Mouse (Mus musculus) heart, adult 2 months (tissue): ENCODE data around the gene Ubiad1. TPM values are rescaled to one million over a fixed set of nuclear protein-coding genes. Genes with fewer than 3 reads are reported as not detected.

Experiments
- DNase-seq, 2 experiments: peaks; one replicate each; pipeline ENCODE4 v3.0.0; 2021
- H3K27ac ChIP-seq: fragments of 200-600 bp; 2 replicates; pipeline ENCODE4 v1.8.1; 2022
- H3K27me3 ChIP-seq: fragments of 200-500 bp; 2 replicates; pipeline ENCODE4 v1.6.1; 2012; ENCODE audit warnings: mild to moderate bottlenecking, low read length, inconsistent platforms, mixed read lengths; ENCODE audit not compliant: control insufficient read depth, insufficient read depth
- H3K36me3 ChIP-seq: fragments of 200-500 bp; 2 replicates; pipeline ENCODE4 v1.6.1; 2012; ENCODE audit warnings: low read length, inconsistent platforms; ENCODE audit not compliant: control insufficient read depth, insufficient read depth
- H3K4me1 ChIP-seq: fragments of 200-500 bp; 2 replicates; pipeline ENCODE4 v1.6.1; 2011; ENCODE audit warnings: low read length; ENCODE audit not compliant: control insufficient read depth, insufficient read depth
- H3K4me3 ChIP-seq: fragments of 200-600 bp; 2 replicates; pipeline ENCODE4 v1.8.1; 2022
- H3K79me2 ChIP-seq: fragments of 200-500 bp; replicated peaks from 2 replicates; pipeline ENCODE4 v1.6.1; 2012; ENCODE audit warnings: mild to moderate bottlenecking, inconsistent platforms, low read length, moderate library complexity, mixed read lengths; ENCODE audit not compliant: control insufficient read depth, insufficient read depth
- H3K9ac ChIP-seq: fragments of 200-500 bp; 2 replicates; pipeline ENCODE4 v1.6.1; 2012; ENCODE audit warnings: low read depth, mild to moderate bottlenecking, control low read depth, inconsistent platforms, low read length, mixed read lengths
- CTCF ChIP-seq: fragments of 200-600 bp; IDR thresholded peaks from 2 replicates; pipeline ENCODE4 v1.8.1; 2022; ENCODE audit warnings: antibody characterized with exemption, mild to moderate bottlenecking, moderate library complexity
- EP300 ChIP-seq: fragments of 200-500 bp; IDR thresholded peaks from 2 replicates; pipeline ENCODE4 v1.6.1; 2011; ENCODE audit warnings: low read depth, low read length, control low read depth; ENCODE audit not compliant: insufficient read depth
- POLR2A ChIP-seq: fragments of 200-500 bp; IDR thresholded peaks from 2 replicates; pipeline ENCODE4 v1.6.1; 2011; ENCODE audit warnings: mild to moderate bottlenecking, low read depth, low read length, control low read depth; ENCODE audit not compliant: insufficient read depth
- WGBS: fragments of 180-500 bp; shearing (Covaris S2); methylation state at CpG from one replicate; pipeline ENCODE4 v1.1.7; 2018; 5-methylcytosine and 5-hydroxymethylcytosine counted together
- intact Hi-C: fragments of 180-260 bp; cut with DNase I; formaldehyde crosslinking; loops from one replicate; pipeline ENCODE4 v1.15.1; 2025
- polyA plus RNA-seq: library from polyadenylated mRNA; depleted of rRNA; stranded (reverse); fragments of >200 nt; gene quantifications from 2 replicates; pipeline ENCODE4 v1.2.3, GENCODE M21; 2012; rRNA removed
- total RNA-seq, 2 experiments: library from RNA; stranded (reverse); gene quantifications; 2 replicates each; pipeline ENCODE4 v1.2.3; 2021

Gene Ubiad1
- total and polyA plus RNA-seq, 3 experiments, result 17.8 to 25.5 (median 20.9) TPM

DNA sequence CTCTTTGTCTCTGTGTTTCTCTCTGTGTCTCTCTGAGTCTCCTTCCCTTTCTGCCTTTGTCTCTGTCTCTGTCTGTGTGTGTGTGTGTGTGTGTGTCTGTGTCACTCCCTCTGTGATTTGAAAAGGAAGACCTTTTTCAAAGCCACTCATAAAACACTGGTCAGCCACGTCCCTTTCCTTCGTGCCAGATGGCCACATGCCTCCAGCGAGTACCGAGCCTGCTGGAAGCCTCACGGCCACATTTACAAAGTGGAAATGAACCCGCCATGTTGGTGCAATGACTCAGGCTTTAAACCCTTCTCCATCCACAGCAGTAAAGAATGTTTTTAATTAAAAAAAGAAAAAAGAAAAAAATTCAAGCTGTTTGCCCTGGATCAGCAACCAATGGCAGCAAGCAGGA, 48.7 kb downstream of the Ubiad1 start:
- no peaks in the 10 kb centered on the region for H3K79me2 ChIP-seq
- no peaks in the 10 kb centered on the region for H3K36me3 ChIP-seq
- H3K27me3 ChIP-seq, result no peaks in the 10 kb centered on the region
- no peak overlapping the region for H3K27ac ChIP-seq
- no peak overlapping the region for H3K4me3 ChIP-seq
- no peak overlapping the region for H3K9ac ChIP-seq
- 71% methylated on average over 6 of the region's 6 CpGs for WGBS
- TF ChIP-seq POLR2A (no peak), EP300 (no peak), CTCF (no peak)
- DNase-seq, result no peak
- intact Hi-C loops, result no loop called here
- H3K4me1 ChIP-seq, result no peaks in the 10 kb centered on the region

DNA sequence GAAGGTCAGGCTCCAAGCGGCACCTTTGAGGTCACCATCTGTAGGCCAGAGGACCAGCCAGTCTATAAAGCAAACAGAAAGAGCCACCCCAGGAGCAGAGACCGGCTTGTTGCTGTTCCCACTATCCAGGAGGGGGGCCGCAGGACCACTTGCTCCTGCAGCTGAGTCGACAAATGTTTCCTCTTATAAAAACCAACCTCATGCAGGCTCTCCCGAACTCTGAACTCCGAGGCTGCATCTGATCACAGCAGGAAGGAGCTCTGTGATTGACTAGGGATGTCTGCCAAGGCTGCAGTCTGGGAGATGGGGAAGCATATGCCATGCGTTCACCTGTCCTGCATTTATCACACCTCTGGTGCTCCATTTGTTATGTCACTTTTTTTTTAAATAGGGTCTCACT, 49.4 kb downstream of the Ubiad1 start:
- no peak for DNase-seq
- intact Hi-C loops, result no loop called here
- Histone ChIP-seq H3K9ac (no peak overlapping the region), H3K27me3 (no peaks in the 10 kb centered on the region), H3K79me2 (no peaks in the 10 kb centered on the region), H3K36me3 (no peaks in the 10 kb centered on the region), H3K4me3 (no peak overlapping the region), H3K4me1 (no peaks in the 10 kb centered on the region), H3K27ac (no peak overlapping the region)
- no peak for TF ChIP-seq POLR2A
- no peak for TF ChIP-seq CTCF
- TF ChIP-seq EP300, result no peak
- WGBS, result 44% methylated on average over 7 of the region's 7 CpGs

DNA sequence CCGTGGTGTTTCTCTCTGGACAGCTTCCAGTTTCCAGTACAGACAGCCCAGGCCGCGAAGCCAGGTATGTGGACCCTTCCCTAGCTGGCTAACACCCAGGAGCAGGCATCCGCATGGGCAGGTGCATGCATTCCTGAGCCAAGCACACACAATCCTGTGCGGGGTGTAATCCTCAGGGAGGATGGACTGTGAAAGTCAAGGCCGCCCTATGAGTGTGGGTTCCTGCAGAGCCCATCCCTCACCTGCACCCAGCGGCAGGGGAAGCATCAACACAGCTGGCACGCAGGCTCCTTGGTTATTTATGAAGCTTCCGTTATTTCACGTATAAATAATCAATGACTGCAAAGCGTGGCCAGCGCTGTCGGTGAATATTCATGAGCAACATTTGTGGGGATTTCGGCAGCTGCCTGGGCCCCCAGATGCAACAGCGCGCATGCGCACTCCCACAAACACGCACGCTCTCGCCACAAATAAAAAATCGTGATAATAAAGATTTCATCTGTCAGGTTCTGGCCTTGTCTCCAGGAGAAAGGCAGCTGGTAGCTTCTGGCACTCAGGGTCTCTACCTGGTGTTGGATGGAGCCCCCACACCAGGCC, 52.8 kb downstream of the Ubiad1 start:
- Histone ChIP-seq H3K36me3 (no peaks in the 10 kb centered on the region), H3K79me2 (no peaks in the 10 kb centered on the region), H3K4me1 (no peaks in the 10 kb centered on the region), H3K27me3 (no peaks in the 10 kb centered on the region), H3K4me3 (no peak overlapping the region), H3K27ac (no peak overlapping the region), H3K9ac (no peak overlapping the region)
- intact Hi-C loops, result no loop called here
- WGBS, result 66% methylated on average over 21 of the region's 21 CpGs
- no peak for TF ChIP-seq CTCF
- no peak for TF ChIP-seq POLR2A
- no peak for TF ChIP-seq EP300
- no peak for DNase-seq

DNA sequence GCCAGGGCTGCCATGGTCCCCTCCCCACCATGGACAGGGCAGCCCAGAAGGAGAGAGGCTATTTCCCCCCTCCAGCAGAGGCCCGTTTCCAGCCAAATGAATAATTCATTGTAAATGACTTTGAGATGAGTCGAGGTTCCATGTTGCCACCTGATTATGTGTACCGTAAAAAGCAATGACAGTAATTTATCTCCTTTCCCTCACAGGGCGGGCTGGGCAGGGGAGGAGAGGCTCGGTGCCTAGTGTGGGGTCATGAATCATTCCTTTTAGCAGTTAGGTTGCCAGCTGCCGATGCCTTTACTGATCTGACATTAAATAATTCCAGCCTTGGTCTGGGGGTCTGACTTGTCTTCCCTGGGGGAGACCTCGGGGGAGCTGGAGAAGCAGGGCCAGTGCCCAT, 54.9 kb downstream of the Ubiad1 start:
- Histone ChIP-seq H3K4me3 (no peak overlapping the region), H3K27ac (no peak overlapping the region), H3K4me1 (no peaks in the 10 kb centered on the region), H3K27me3 (no peaks in the 10 kb centered on the region), H3K36me3 (no peaks in the 10 kb centered on the region), H3K79me2 (no peaks in the 10 kb centered on the region), H3K9ac (no peak overlapping the region)
- DNase-seq, result no peak
- WGBS, result 63% methylated on average over 7 of the region's 7 CpGs
- no peak for TF ChIP-seq POLR2A
- no peak for TF ChIP-seq EP300
- TF ChIP-seq CTCF, result no peak
- intact Hi-C loops, result no loop called here

DNA sequence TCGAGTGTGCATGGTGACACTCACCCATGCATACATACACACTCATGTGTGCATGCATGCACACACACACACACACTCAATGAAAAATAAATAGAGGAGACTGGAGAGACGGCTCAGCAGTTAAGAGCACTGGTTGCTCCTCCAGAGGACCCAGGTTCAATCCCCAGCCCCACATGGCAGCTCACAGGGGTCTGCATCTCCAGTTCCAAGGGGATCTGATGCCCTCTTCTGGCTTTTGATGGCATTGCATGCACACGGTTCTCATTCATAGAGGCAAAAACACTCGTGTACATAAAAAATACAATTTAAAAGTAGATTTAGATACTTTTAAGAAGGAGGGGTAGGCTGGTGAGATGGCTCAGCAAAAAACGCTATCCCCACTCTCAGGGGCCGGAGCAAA, 55.5 kb downstream of the Ubiad1 start:
- no peak overlapping the region for H3K9ac ChIP-seq
- no peaks in the 10 kb centered on the region for H3K4me1 ChIP-seq
- no peak overlapping the region for H3K27ac ChIP-seq
- intact Hi-C loops, result no loop called here
- TF ChIP-seq CTCF, result peak; percentile 64
- no peak for TF ChIP-seq POLR2A
- DNase-seq, result no peak
- no peaks in the 10 kb centered on the region for H3K36me3 ChIP-seq
- 57% methylated on average over 6 of the region's 6 CpGs for WGBS
- no peaks in the 10 kb centered on the region for H3K27me3 ChIP-seq
- no peaks in the 10 kb centered on the region for H3K79me2 ChIP-seq
- H3K4me3 ChIP-seq, result no peak overlapping the region

DNA sequence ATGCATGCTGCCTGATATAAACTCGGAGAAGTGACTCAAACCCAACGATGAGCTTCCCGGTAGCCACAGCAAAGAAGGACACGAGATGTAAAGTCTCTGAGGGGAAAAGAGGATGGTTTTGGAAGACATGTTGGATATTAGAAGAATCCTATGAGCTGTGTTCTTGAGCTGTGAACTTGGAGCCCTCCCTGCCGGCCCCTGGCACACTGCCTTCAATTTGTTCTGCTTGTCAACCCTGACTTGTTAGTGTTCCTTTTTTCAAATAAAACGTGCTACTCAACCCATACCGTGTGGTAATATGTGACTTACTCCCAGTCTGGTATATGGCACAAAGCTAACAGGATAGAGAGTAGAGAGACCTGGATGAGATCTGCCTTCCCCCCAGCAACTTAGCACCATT, 59.3 kb downstream of the Ubiad1 start:
- no peak overlapping the region for H3K4me3 ChIP-seq
- H3K4me1 ChIP-seq, result no peaks in the 10 kb centered on the region
- no peak overlapping the region for H3K9ac ChIP-seq
- intact Hi-C loops, result no loop called here
- no peaks in the 10 kb centered on the region for H3K27me3 ChIP-seq
- H3K36me3 ChIP-seq, result no peaks in the 10 kb centered on the region
- H3K27ac ChIP-seq, result no peak overlapping the region
- no peak for DNase-seq
- TF ChIP-seq EP300, result no peak
- no peak for TF ChIP-seq CTCF
- TF ChIP-seq POLR2A, result no peak
- no peaks in the 10 kb centered on the region for H3K79me2 ChIP-seq
- 65% methylated on average over 7 of the region's 7 CpGs for WGBS

Other genes with a start within 250 kb of the Ubiad1 start
- not detected for gene Disp3, start 156.8 kb downstream of the Ubiad1 start, total RNA-seq
- gene Disp3, start 156.8 kb downstream of the Ubiad1 start, polyA plus RNA-seq, result not detected in 2 replicates
- gene Mtor, start 3.8 kb upstream of the Ubiad1 start, total RNA-seq, result 10 to 100 TPM; 40.9 to 49.7 TPM
- gene Mtor, start 3.8 kb upstream of the Ubiad1 start, polyA plus RNA-seq, result 18.6 and 25.7 TPM in 2 replicates
- 1 to 10 TPM; 2.5 TPM for gene Angptl7, start 55.7 kb upstream of the Ubiad1 start, total RNA-seq
- gene Angptl7, start 55.7 kb upstream of the Ubiad1 start, polyA plus RNA-seq, result 3.7 and 4.4 TPM in 2 replicates
- gene Exosc10, start 113.7 kb upstream of the Ubiad1 start, total RNA-seq, result 10 to 100 TPM; 38.7 to 39.6 TPM
- gene Exosc10, start 113.7 kb upstream of the Ubiad1 start, polyA plus RNA-seq, result 21.9 and 27.2 TPM in 2 replicates
- 10 to 100 TPM; 14.8 to 16.8 TPM for gene Srm, start 146.7 kb upstream of the Ubiad1 start, total RNA-seq
- gene Srm, start 146.7 kb upstream of the Ubiad1 start, polyA plus RNA-seq, result 20.4 and 21.9 TPM in 2 replicates
- under 1 TPM; 0.29 to 0.52 TPM for gene Masp2, start 157.8 kb upstream of the Ubiad1 start, total RNA-seq
- gene Masp2, start 157.8 kb upstream of the Ubiad1 start, polyA plus RNA-seq, result 0.47 and 2.3 TPM in 2 replicates
- gene Tardbp, start 182.2 kb upstream of the Ubiad1 start, total RNA-seq, result 100 to 1,000 TPM; 116 to 119 TPM
- 70.5 and 156 TPM in 2 replicates for gene Tardbp, start 182.2 kb upstream of the Ubiad1 start, polyA plus RNA-seq
- gene Gm572, start 198.5 kb upstream of the Ubiad1 start, total RNA-seq, result 1 to 10 TPM; 4.5 to 5.0 TPM
- 1.9 and 4.1 TPM in 2 replicates for gene Gm572, start 198.5 kb upstream of the Ubiad1 start, polyA plus RNA-seq